Comparison of ENCODE assay signal across 8 mouse cellular contexts in the genomic region with DNA sequence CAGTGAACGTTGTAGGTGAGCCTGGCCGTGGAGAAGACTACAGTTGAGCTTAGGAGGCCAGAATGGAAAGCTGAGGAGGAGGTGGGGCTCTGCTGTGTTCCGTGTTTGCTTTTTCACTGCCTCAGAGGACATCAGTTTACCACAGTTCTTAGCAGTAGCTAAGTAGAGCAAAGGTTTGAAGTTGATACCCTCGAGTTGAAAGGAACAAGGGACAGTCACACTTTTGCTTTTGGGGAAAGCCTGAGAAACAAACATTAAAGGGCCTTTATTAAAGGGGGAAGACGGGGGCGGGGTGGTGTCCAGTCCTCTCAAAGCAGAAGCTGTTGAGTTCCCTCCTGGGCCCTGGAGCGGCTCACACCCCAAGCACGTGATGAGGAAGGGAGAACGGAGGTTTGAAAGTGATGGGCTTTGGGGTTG. TPM values are rescaled to one million over a fixed set of nuclear protein-coding genes. Genes with fewer than 3 reads are reported as not detected.
DNase-seq lines count a peak whose midpoint lies in the region; ATAC-seq and TF ChIP-seq lines count a peak whose summit lies in the region.

No protein-coding gene starts in this region.

- H3K4me3 ChIP-seq in left cerebral cortex, adult 2 months: peak overlapping the region; percentile 52
- H3K4me3 ChIP-seq in embryonic fibroblast, embryonic 13.5 days (ENCODE audit: insufficient read depth, low read length): peak overlapping the region; percentile 43
- H3K4me3 ChIP-seq in intestine, embryonic 15.5 days (replicated peaks): peak overlapping the region; percentile 58

- peak overlapping the region; percentile 56; the same call in 1 of the 2 replicates for H3K9ac ChIP-seq in intestine, embryonic 15.5 days

- WGBS in intestine, embryonic 15.5 days: 9% methylated on average over 9 of the region's 9 CpGs

- intact Hi-C loops in left cerebral cortex, adult 2 months (cut with DNase I): no loop called here

- peak in 1 of 2 experiments; percentile 10 for DNase-seq in left cerebral cortex, adult 2 months (ENCODE audit: extremely low spot score in 1 of 2, low spot score in 2 of 2)
- no peak for DNase-seq in left cerebral cortex, adult 18-20 months (ENCODE audit: low spot score in 2 of 2)
- DNase-seq in lung, postnatal 36 days: peak; percentile 63
- peak; percentile 57 for DNase-seq in splenic B cell, adult 2 months (ENCODE audit: low read depth, low spot score)
- no peak for DNase-seq in Muller cell, postnatal 12 days (ENCODE audit: inconsistent ontology term)
- no peak for DNase-seq in urinary bladder, postnatal 14 days (ENCODE audit: low spot score)

- H3K9me3 ChIP-seq in intestine, embryonic 15.5 days: no peaks in the 10 kb centered on the region

- peak overlapping the region; percentile 100 for H3K4me2 ChIP-seq in intestine, embryonic 15.5 days (replicated peaks)

- TF ChIP-seq POLR2A in embryonic fibroblast, embryonic 13.5 days (IDR thresholded peaks at IDR 0.05; ENCODE audit: low read depth, low read length): no peak

- peak; percentile 19; the same call in 1 of the 2 replicates for ATAC-seq in intestine, embryonic 15.5 days

- H3K36me3 ChIP-seq in intestine, embryonic 15.5 days: no peaks in the 10 kb centered on the region
- H3K36me3 ChIP-seq in splenic B cell, adult 2 months (ENCODE audit: control insufficient read depth, insufficient read depth, low read length, poor library complexity, severe bottlenecking): no peaks in the 10 kb centered on the region

- H3K27me3 ChIP-seq in intestine, embryonic 15.5 days (replicated peaks): no peaks in the 10 kb centered on the region
- no peaks in the 10 kb centered on the region for H3K27me3 ChIP-seq in splenic B cell, adult 2 months (ENCODE audit: control insufficient read depth, insufficient read depth, low read length, poor library complexity, severe bottlenecking)

- H3K4me1 ChIP-seq in embryonic fibroblast, embryonic 13.5 days (ENCODE audit: control insufficient read depth, insufficient read depth, low read length): peaks cover 17% of the 10 kb centered on the region
- H3K4me1 ChIP-seq in intestine, embryonic 15.5 days (replicated peaks): peaks cover 14% of the 10 kb centered on the region; the same call in 1 of the 2 replicates

- TF ChIP-seq CTCF in left cerebral cortex, adult 2 months (IDR thresholded peaks at IDR 0.05): no peak
- no peak for TF ChIP-seq CTCF in embryonic fibroblast, embryonic 13.5 days (IDR thresholded peaks at IDR 0.05; ENCODE audit: borderline replicate concordance, insufficient read depth, low read length)

- H3K27ac ChIP-seq in left cerebral cortex, adult 2 months: peak overlapping the region; percentile 57
- H3K27ac ChIP-seq in embryonic fibroblast, embryonic 13.5 days (ENCODE audit: insufficient read depth, low read length): peak overlapping the region; percentile 12
- H3K27ac ChIP-seq in intestine, embryonic 15.5 days: no peak overlapping the region

RNA-seq across cellular contexts. Expression of gene Rreb1, which starts 1.1 kb away (rescaled TPM):
- total RNA-seq in left cerebral cortex, adult 2 months (2021): 10 to 100 TPM; 36.2 to 48.7 TPM
- 10 to 100 TPM; 35.5 to 42.3 TPM for total RNA-seq in left cerebral cortex, adult 18-20 months (2021)
- 14.1 and 15.5 TPM in 2 replicates for polyA plus RNA-seq in embryonic fibroblast, embryonic 13.5 days (2011; ENCODE audit: insufficient read length, low read depth, missing spikeins)
- polyA plus RNA-seq in intestine, embryonic 15.5 days (2015; fragmentation: Nextera tagmentation; extraction: Ambion mirVana): 16.1 and 16.5 TPM in 2 replicates

Comparison
In these comparisons a context has a peak if more than half of its experiments do, and no peak if none do; other contexts are left out.
1. DNase-seq: peak in lung, postnatal 36 days (single experiment) and splenic B cell, adult 2 months (single experiment); none in left cerebral cortex, adult 18-20 months (0 of 2), Muller cell, postnatal 12 days (single experiment) and urinary bladder, postnatal 14 days (single experiment).
2. Peak in every context shown above with its lines, with median percentiles within 50 percentile points of each other: H3K4me3 ChIP-seq.